Mouse (Mus musculus) ovary, postnatal 36 days (tissue): ENCODE measurements around the gene Rhag.

Experiments
- DNase-seq: peaks from one replicate; pipeline ENCODE4 v3.0.0; 2022; ENCODE audit warnings: low spot score, mixed read lengths

The Rhag gene

GRCm38 (mm10) chr17:40874701-40875100 is 63.8 kb downstream of the Rhag start:
- DNase-seq, result no peak

- DNase-seq, result no peak
These were observed 64.6 kb downstream of the Rhag start for GRCm38 (mm10) chr17:40875568-40875967.

GRCm38 (mm10) chr17:40877741-40878140 is 66.8 kb downstream of the Rhag start:
- DNase-seq, result no peak

DNA sequence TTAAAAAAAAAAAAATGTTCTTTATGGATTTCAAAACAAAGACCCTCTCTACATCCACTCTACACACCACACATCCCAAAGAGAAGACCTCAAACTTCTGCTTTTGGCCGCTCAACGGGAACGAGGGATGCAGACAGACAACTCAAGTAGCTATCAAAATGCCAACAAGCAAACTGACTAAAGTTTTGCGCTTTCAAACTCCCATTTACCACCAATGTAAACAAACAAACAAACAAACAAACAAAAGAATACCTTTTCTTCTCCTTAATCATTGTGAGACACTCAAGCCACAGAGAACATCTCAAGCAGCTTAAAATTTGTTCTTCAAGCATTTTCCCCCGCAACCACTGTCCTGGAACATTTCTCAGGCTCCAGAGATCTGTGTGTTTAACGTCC is 68.6 kb downstream of the Rhag start:
- no peak for DNase-seq

- DNase-seq, result peak; percentile 60
These were observed 69.2 kb downstream of the Rhag start, which contains the start of gene 9130008F23Rik for GRCm38 (mm10) chr17:40879924-40880691. Gene 9130008F23Rik (minus strand): TSS chr17:40880559.

- no peak for DNase-seq
These were observed 71.2 kb downstream of the Rhag start for GRCm38 (mm10) chr17:40882172-40882571.

DNA sequence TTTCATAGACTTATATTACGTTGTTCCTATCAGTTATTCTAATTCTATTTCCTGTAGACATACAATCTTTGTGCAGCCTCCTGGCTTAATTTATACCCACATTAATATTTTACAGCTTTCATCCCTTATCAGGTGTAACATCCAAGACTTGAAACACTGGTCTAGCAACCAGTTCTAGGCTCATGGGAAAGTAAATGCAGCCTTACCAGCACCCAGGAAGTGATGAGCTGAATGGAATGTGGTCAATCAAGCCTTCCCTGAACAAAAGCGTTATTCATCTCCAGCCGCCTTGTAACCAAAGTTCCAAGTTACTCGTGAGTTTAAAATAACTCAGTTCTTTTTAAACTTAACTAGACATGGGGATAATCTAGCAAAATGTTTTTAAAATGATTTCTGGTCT is 74.2 kb downstream of the Rhag start:
- no peak for DNase-seq

- DNase-seq, result no peak
These were observed 77.1 kb downstream of the Rhag start for GRCm38 (mm10) chr17:40887849-40888536.
